Mouse (Mus musculus) lung, postnatal 10 days (tissue): ENCODE results near the gene Il31ra.

Source experiments
- DNase-seq: peaks from one replicate; pipeline ENCODE4 v3.0.0; 2021

Il31ra gene

GRCm38 (mm10) chr13:112505436-112505835 is 88.7 kb downstream of the Il31ra start:
- DNase-seq, result no peak

- no peak for DNase-seq
Measured at GRCm38 (mm10) chr13:112503846-112504245, 90.3 kb downstream of the Il31ra start.

GRCm38 (mm10) chr13:112500466-112500865 is 93.7 kb downstream of the Il31ra start:
- no peak for DNase-seq

- DNase-seq, result no peak
Measured at GRCm38 (mm10) chr13:112500027-112500426, 94.1 kb downstream of the Il31ra start.

GRCm38 (mm10) chr13:112494590-112494989 is 99.6 kb downstream of the Il31ra start:
- no peak for DNase-seq

DNA sequence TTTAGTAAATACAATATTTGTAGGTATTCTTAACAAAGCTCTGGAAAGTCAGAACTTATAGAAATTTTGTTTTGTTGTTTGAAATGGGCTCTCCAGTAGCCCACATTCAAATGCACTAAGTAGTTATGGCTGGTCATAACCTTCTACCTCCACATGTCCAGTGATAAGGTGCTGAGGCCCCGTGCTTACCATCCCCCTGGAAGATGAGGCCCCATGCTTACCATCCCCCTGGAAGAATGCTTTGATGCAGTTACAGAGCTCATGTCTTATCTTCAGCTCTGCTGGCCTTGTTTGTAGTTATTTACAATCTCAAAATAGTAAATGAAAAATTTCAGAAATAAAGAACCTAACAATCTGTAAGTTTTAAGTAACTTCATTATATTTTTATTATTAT is 101.9 kb downstream of the Il31ra start:
- no peak for DNase-seq

DNA sequence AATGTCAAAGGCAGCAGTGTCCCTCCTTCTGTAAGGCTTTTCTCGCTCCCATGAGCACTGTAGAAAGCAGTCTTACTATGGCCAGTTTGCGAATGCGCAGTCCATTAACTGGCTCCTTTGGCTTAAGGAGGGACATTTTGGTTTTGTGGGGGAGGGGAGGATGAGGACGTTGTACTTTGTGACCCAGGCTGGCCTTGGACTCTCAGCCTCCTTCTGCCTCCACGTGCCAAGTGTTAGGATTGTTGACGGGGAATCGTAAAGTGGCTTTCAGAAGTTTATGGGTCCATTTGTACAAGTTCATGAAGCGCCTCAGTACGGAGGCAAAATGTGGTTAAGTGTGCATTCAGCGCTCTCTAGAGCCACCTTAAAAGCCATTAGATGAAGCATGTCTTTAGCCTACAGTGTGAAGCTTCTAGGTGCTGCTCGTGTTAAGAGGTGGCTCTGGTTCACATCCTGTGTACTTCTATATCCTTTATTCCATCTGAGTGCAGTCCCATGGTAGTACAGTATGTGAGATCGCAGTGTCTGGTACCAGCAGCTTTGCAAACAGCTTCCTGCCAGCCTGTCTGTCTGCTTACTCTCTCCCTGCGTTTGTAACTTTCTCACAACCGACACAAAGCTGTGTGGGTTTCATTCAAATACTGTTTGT is 102.4 kb downstream of the Il31ra start:
- DNase-seq, result no peak

GRCm38 (mm10) chr13:112490036-112490435 is 104.1 kb downstream of the Il31ra start:
- DNase-seq, result no peak

DNA sequence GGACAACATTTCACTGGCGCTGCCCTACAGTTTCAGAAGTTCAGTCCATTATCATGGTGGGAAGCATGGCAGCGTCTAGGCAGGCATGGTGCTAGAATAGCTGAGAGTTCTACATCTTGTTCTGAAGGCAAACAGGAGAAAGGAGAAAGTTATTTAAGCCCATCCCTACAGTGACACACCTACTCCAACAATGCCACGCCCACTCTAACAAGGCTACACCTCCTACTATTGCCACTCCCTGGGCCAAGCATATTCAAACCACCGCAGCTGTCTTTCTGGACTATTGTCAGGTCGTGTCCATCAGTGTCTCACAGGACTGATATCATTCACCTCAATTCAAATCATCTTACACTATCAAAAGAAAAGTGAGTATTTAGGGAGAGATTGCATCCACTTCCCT is 107.5 kb downstream of the Il31ra start:
- no peak for DNase-seq

DNA sequence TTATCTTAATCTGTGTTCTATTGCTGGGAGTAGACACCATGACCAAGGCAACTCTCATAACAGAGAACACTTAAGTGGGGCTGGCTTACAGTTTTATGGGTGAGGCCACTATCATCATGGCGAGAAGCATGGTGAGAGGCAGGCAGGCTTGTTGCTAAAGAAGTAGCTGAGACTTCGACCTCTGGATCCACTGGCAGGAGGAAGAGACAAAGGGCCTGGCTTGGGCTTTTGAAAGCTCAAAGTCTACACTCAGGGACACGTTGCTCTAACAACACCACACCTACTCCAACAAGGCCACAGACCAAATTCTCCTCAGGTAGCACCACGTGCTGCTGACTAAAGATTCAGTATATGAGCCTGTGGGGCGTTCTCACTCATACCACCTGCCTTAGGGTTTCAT is 107.9 kb downstream of the Il31ra start:
- no peak for DNase-seq

GRCm38 (mm10) chr13:112483015-112483414 is 111.1 kb downstream of the Il31ra start:
- no peak for DNase-seq

DNA sequence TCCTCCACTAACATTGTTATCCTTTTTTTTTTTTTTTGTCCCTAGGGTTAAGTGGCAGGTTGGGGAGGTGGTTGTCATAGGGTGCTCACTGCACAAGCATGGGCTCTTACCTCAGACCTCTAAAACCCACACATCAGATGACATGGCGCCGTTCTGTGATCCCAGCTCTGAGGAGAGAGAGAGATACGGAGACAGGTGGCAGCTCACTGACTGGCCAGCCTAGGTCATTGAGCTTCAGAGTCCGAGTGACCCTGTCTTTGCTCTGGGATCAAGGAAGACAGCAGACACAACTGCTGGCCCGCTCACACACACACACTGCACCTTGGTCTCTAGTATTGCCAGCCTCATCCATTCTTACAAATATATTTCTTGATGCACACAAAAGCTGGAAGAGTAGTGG is 111.6 kb downstream of the Il31ra start:
- DNase-seq, result no peak

- no peak for DNase-seq
Measured at GRCm38 (mm10) chr13:112479926-112480325, 114.2 kb downstream of the Il31ra start.

GRCm38 (mm10) chr13:112479032-112479431 is 115.1 kb downstream of the Il31ra start:
- DNase-seq, result no peak

DNA sequence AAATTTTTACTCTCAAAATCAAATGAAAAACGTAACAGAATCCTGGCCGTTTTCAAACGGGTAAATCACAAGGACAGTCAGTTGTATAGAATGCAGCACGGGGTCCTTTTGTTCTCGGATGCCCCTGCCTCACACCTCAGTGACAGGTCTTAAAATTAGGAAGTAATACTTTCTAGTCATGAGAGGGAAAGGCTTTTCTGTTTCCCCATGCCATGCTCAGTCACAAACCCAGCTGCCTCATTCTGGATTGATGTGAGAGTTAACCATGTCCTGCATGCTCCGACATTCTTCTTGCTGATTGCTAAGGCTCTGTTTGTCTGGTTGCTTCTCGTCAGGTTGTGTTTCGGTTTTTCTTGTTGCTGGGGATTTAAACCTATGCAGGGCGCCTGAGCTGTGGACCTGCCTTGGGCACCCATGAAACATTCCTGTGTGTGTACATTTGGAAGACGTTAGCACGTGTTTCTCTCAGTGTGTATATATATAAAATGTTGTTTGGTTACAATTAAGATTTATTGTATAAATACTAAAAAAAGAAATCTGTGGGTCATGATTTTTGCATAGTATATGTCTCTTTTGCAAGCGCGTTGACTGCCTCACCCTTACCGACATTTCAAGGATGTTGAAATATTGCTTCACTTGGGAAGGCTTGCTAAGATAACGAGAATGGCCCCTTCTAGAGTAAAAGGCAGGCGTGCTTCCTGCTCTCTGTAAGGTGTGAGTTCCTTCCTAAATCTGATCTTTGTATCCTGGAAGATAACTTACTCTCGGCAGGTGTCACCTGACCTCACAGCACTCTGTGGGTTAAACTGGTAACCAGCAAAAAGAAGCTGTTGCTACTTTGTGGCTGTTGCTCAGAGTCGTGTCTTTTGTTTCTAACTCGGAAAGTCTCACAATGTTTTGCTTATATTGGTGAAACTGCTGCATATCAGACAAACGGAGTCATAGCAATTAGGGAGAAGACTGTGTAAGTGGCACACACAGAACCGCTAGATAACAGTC is 120.1 kb downstream of the Il31ra start:
- no peak for DNase-seq

GRCm38 (mm10) chr13:112472401-112473023 is 121.6 kb downstream of the Il31ra start:
- no peak for DNase-seq

DNA sequence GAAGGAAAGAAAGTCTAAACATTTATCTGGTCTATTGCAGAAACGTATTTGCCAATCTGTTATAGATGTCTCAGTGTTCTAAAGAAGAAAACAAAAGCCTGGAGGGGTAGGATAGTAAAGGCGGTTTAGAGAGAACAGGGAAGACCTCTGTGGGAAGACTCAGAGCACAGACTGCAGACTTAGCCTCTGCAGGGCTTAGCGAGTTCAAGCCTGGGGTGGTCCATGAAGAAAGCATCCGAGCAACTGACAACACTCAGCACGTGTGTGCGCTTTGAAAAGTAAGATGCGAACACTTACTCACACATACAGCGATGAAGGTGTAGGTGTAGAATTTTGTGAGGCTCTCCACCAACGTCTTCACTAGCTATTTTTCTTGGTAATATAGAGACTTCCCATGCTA is 123.0 kb downstream of the Il31ra start:
- DNase-seq, result no peak
